Mouse (Mus musculus) hindbrain, embryonic 15.5 days (tissue): ENCODE measurements around the gene Neil3. TPM values are rescaled to one million over a fixed set of nuclear protein-coding genes. Genes with fewer than 3 reads are reported as not detected.

Experiments
- ATAC-seq: fragments of 200-750 bp; cut with Nextera tagmentation; 2 replicates; pipeline ENCODE4 v1.8.0; 2017; ENCODE audit warnings: low read depth, moderate number of reproducible peaks, moderate TSS enrichment; ENCODE audit not compliant: low FRiP score
- H3K27ac ChIP-seq: fragments of 300-500 bp; sonication (generic); replicated peaks from 2 replicates; pipeline ENCODE4 v1.5.1; 2015; ENCODE audit warnings: mild to moderate bottlenecking, inconsistent platforms
- H3K27me3 ChIP-seq: fragments of 300-500 bp; sonication (generic); 2 replicates; pipeline ENCODE4 v1.6.1; 2015; ENCODE audit warnings: control low read depth, inconsistent platforms
- H3K36me3 ChIP-seq: fragments of 300-500 bp; sonication (generic); 2 replicates; pipeline ENCODE4 v1.6.1; 2015; ENCODE audit warnings: control low read depth, inconsistent platforms
- H3K4me1 ChIP-seq: fragments of 300-500 bp; sonication (generic); replicated peaks from 2 replicates; pipeline ENCODE4 v1.6.1; 2015; ENCODE audit warnings: control low read depth, inconsistent platforms
- H3K4me2 ChIP-seq: fragments of 300-500 bp; sonication (generic); 2 replicates; pipeline ENCODE4 v1.6.1; 2015; ENCODE audit warnings: moderate library complexity, mild to moderate bottlenecking, inconsistent platforms
- H3K4me3 ChIP-seq: fragments of 300-500 bp; sonication (generic); 2 replicates; pipeline ENCODE4 v1.5.1; 2015; ENCODE audit warnings: mild to moderate bottlenecking, inconsistent platforms
- H3K9ac ChIP-seq: fragments of 300-500 bp; sonication (generic); 2 replicates; pipeline ENCODE4 v1.6.1; 2015; ENCODE audit warnings: inconsistent platforms
- H3K9me3 ChIP-seq: fragments of 300-500 bp; sonication (generic); 2 replicates; pipeline ENCODE4 v1.6.1; 2016; ENCODE audit warnings: control low read depth, inconsistent platforms
- WGBS: fragments of 180-500 bp; shearing (Covaris S2); methylation state at CpG from one replicate; pipeline ENCODE4 v1.1.7; 2015; 5-methylcytosine and 5-hydroxymethylcytosine counted together
- polyA plus RNA-seq: library from polyadenylated mRNA; unstranded; fragments of >200 nt; fragmentation: Nextera tagmentation; extraction: Ambion mirVana; gene quantifications from 2 replicates; pipeline ENCODE4 v1.2.1, GENCODE M21; 2015

Neil3 gene
- 6.3 and 8.1 TPM in 2 replicates for polyA plus RNA-seq

DNA sequence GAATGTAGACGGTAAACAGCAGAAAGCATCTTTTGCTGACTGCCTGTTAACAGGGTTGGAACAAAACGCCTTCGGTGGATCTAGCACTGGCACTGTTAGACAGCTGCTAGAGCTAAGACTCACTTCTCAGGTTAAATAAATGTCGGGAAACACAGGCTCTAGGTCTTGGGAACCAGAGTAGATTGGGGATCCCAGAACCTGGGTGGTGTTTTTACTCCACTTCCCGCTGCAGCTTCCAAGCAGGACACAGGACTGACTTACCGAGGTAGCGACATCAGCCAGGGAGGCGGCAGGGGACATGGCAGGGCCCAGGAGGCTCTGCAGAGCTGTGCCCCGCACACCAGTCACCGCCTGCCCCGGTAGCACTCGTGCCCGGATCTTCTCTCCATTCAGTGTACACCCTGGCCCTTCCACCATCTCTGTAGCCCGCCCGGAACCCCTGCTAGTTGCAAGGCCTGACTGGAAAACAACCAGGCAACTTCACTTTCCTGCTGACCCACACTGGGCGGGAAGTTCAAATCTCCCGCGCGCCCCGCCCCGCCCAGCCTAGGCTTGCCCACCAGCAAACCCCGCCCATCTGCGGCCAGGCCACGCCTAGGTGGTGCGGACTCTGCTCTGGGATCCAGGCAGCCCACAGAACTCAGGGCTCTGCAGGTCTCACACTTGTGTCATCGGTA is at the start of gene Neil3:
Gene Neil3 (minus strand): TSS at position 571 of the 677 bp plus-strand sequence.
- H3K27me3 ChIP-seq, result no peaks in the 10 kb centered on the region
- H3K27ac ChIP-seq, result no peak within 1 kb of the TSS
- no peaks in the 10 kb centered on the region for H3K9me3 ChIP-seq
- H3K4me3 ChIP-seq, result peak within 1 kb of the TSS; percentile 42
- peak within 1 kb of the TSS; percentile 69 for H3K4me2 ChIP-seq
- no peaks in the 10 kb centered on the region for H3K36me3 ChIP-seq
- H3K4me1 ChIP-seq, result peaks cover 7% of the 10 kb centered on the region
- peak within 1 kb of the TSS; percentile 25 for H3K9ac ChIP-seq
- peak; percentile 94 for ATAC-seq
- 2% methylated on average over 26 of the region's 26 CpGs for WGBS

DNA sequence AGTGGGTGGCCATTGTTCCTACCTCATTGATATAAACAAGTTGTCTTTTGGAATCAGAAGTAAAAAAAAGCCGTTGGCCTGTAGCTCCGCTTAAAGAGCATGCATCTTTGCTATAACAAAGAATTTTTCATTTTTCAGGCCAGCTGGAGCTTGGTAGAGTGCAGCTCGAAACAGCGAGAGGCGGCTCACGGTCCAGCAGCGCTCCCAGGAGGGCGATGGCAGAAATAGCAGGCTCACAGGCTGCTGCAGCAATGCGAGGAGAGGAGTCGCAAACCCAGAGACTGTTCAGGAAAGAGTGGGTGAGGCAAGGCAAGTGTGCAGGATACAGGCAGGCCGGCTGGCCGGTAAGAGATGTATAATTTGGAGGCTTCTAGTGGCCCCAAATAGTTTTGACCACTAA is 42.0 kb upstream of the Neil3 start:
- 18% methylated on average over 12 of the region's 12 CpGs for WGBS
- peak overlapping the region; percentile 16; the same call in 1 of the 2 replicates for H3K4me2 ChIP-seq
- no peak overlapping the region for H3K27ac ChIP-seq
- no peaks in the 10 kb centered on the region for H3K4me1 ChIP-seq
- H3K9ac ChIP-seq, result no peak overlapping the region
- peak; percentile 91 for ATAC-seq
- H3K36me3 ChIP-seq, result no peaks in the 10 kb centered on the region
- H3K9me3 ChIP-seq, result no peaks in the 10 kb centered on the region
- H3K4me3 ChIP-seq, result no peak overlapping the region
- no peaks in the 10 kb centered on the region for H3K27me3 ChIP-seq

DNA sequence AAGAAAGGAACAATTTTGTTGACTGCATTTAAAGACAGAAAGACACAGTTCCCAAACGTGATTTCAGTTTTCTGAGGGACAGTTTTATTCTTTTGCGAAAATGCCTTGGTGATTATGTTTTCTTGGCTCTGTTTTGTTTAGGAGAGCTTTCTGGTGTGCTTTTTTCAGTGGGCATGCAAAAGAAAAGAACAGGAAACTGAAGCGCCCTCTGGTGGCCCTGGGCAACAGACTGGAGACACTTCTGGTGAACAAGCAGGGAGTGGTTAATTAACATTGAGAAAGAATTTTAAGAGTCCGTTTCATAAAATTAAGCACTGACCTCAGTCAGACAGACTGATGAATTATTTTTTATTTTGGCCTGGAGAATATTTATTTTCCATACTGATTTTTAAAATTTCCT is 25.1 kb upstream of the Neil3 start:
- Histone ChIP-seq H3K9ac (no peak overlapping the region), H3K4me1 (no peaks in the 10 kb centered on the region), H3K4me3 (no peak overlapping the region), H3K27me3 (no peaks in the 10 kb centered on the region), H3K9me3 (no peaks in the 10 kb centered on the region), H3K27ac (no peak overlapping the region), H3K4me2 (no peak overlapping the region), H3K36me3 (no peaks in the 10 kb centered on the region)
- no peak for ATAC-seq
- 41% methylated on average over 4 of the region's 4 CpGs for WGBS

DNA sequence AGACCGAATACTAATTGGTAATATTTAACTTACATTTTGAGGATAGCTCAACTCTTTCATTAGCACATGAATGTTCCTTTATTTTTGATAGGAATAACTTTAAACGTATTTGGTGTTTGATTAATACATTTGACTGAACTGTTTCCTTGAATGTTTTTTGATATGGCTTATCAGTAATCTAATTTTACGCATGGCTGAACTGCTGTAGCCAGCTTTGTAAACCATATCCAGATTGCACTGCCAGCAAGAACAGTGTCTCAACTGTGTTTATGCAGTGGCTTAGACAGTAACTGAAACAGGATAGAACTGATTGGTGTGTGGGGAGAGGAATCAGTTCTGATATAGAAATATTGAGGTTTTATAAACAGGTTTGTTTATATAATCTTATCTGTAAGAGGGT is 22.6 kb upstream of the Neil3 start:
- H3K9me3 ChIP-seq, result no peaks in the 10 kb centered on the region

DNA sequence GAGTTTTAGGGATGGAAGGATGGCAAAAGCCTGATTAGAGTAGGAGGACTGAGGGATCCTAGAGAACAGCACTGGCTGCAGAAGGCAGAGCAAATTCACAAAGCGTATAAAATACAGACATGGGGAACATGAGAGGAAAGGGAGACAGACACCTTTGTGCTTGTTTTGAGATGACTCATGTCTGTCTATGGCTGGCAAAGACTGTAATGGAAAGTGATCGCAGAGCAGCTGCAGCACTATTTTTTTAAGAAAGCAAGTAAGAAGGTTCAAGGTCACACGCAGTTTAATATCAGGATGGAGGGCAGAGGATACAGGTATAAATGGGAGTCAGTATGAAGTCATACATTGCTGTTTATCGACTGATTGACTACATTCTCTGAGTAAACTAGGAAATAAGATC is 8.2 kb downstream of the Neil3 start:
- Histone ChIP-seq H3K36me3 (no peaks in the 10 kb centered on the region), H3K4me3 (no peak overlapping the region), H3K27me3 (no peaks in the 10 kb centered on the region), H3K27ac (no peak overlapping the region), H3K9me3 (peaks cover 9% of the 10 kb centered on the region; the same call in 1 of the 2 replicates), H3K9ac (no peak overlapping the region), H3K4me2 (no peak overlapping the region), H3K4me1 (no peaks in the 10 kb centered on the region)
- WGBS, result 93% methylated on average over 4 of the region's 4 CpGs
- ATAC-seq, result no peak

More for the DNA sequence above, 22.6 kb upstream of the Neil3 start:
- ATAC-seq, result no peak
- H3K9ac ChIP-seq, result no peak overlapping the region
- no peak overlapping the region for H3K4me3 ChIP-seq
- no peak overlapping the region for H3K27ac ChIP-seq
- no peaks in the 10 kb centered on the region for H3K27me3 ChIP-seq
- H3K36me3 ChIP-seq, result no peaks in the 10 kb centered on the region
- H3K4me1 ChIP-seq, result no peaks in the 10 kb centered on the region
- no peak overlapping the region for H3K4me2 ChIP-seq
- WGBS, result 69% methylated on average over 3 of the region's 3 CpGs

DNA sequence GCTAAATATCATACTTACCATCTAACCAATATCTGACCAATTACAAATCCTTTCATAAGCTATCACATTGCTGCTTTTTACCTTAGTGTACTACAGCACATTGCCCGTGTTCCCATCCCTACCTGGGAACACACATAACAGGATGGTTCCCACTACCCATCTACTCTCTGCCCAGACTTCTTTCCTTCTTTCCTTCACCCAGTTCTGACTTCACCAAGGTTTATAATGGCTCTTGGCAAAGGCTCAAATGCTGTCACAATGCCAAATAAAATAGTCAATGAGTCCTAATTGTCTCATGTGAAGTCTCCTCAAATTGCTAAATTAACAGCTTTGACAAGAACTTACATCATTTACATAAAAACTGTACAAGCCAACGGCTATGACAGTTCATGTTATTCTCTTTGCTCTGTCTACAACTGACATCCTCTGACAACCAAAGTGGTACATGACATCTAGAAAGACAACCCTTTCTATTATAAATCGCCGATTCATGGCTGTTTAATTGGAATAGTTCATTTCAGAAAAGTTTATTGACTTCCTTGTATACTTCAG is 9.9 kb downstream of the Neil3 start:
- Histone ChIP-seq H3K27me3 (no peaks in the 10 kb centered on the region), H3K9me3 (peaks cover 9% of the 10 kb centered on the region; the same call in 1 of the 2 replicates), H3K27ac (no peak overlapping the region), H3K9ac (no peak overlapping the region), H3K4me1 (no peaks in the 10 kb centered on the region), H3K4me2 (no peak overlapping the region), H3K36me3 (no peaks in the 10 kb centered on the region), H3K4me3 (no peak overlapping the region)
- WGBS, result 87% methylated on average over 4 of the region's 4 CpGs
- no peak for ATAC-seq

DNA sequence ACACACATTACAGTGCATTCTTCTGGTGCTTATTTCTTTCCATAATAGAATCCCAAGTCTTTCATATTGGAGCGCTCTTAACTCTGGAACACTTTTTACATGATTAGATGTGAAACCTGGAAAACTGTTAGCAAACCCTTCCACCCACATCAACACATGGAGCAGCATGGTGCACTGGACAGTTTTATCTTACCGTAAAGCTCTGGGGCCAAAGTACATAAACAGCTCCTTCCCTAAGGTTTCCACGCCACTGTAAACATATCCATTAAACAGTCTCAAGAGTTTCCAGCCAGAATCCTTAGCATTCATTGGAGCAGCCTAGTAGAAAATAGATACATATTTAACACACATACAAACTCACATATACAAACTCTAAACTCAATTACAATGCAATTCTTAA is 15.4 kb downstream of the Neil3 start:
- no peak overlapping the region for H3K4me2 ChIP-seq
- no peak overlapping the region for H3K9ac ChIP-seq
- H3K27ac ChIP-seq, result no peak overlapping the region
- no peaks in the 10 kb centered on the region for H3K36me3 ChIP-seq
- H3K4me1 ChIP-seq, result no peaks in the 10 kb centered on the region
- peaks cover 9% of the 10 kb centered on the region; the same call in 1 of the 2 replicates for H3K9me3 ChIP-seq
- no peak overlapping the region for H3K4me3 ChIP-seq
- no peaks in the 10 kb centered on the region for H3K27me3 ChIP-seq
- no peak for ATAC-seq
- WGBS, result 87% methylated on average over 3 of the region's 3 CpGs

DNA sequence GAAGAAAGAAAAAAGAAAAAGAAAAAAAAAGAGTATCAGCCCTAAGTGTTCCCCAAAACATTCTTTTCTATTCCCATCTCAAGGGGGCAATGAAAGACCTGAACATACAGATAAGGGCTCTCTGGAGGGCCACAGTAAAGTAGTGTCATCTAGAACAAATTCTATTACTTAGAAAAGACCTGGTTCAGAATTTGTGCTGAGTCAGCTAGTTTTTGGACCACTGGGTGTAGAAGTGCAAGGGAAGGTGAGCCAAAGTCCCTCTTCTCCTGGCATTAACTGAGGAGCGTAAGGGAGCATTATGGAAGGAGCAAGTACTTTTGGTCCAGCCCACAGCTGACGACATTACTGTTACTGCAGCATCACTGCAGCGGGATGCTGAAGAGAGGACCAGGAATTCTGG is 19.7 kb downstream of the Neil3 start:
- no peaks in the 10 kb centered on the region for H3K9me3 ChIP-seq
- no peak for ATAC-seq
- no peak overlapping the region for H3K9ac ChIP-seq
- no peak overlapping the region for H3K4me3 ChIP-seq
- H3K27ac ChIP-seq, result no peak overlapping the region
- H3K4me2 ChIP-seq, result no peak overlapping the region
- no peaks in the 10 kb centered on the region for H3K36me3 ChIP-seq
- H3K27me3 ChIP-seq, result no peaks in the 10 kb centered on the region
- H3K4me1 ChIP-seq, result no peaks in the 10 kb centered on the region
- WGBS, result 98% methylated on average over 3 of the region's 3 CpGs

DNA sequence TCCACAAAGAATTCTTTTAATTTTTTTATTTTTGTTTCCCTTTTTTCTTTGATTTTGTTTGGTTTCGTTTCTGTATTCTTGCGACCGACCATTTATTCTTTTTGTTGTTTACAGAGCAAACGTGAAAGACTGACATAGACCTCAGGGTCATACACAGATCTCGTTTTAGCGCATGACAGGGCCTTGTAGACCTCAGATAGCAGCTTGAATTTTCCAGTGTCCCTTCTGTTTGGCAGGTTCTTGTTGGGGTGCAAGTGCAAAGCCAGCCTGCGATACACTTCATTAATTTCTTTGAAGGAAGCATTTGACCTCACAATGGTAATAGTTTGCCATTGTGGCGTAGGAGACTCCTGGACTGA is 24.6 kb downstream of the Neil3 start:
- WGBS, result 69% methylated on average over 8 of the region's 8 CpGs
- Histone ChIP-seq H3K27ac (no peak overlapping the region), H3K4me3 (no peak overlapping the region)

DNA sequence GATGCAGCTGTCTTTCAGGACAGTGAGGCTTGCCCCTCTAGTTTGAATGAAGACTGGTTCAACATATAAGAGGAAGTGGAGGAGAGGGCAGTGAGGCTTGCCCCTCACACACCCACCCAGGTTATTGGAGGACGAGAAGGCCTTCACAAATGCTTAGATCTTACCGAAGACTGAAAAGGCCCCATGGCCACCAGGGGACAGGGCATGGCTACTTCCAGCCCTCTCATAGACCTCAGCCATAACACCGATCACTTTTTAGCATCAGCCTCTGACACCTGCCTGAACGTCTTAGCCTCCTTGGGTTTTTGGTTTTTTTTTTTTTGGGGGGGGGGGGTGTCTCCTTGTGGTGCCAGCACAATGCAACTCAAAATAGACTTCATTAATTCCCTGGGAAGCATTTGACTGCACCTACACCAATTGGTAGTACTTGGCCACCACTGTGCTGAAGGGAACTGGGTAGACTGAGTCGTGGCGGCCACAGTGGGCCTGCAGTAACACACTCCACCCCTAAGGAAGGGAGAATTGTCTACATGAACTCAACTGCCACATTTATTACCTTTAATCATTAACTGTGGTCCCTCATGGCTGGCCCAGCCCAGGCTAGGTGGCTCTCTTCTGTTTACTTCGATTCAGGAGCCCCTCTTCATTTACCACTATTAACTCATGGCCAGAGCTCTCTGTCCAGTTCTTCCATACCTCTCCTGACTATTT is 25.1 kb downstream of the Neil3 start:
- Histone ChIP-seq H3K4me3 (no peak overlapping the region), H3K4me2 (no peak overlapping the region), H3K4me1 (no peaks in the 10 kb centered on the region), H3K9ac (no peak overlapping the region), H3K9me3 (no peaks in the 10 kb centered on the region), H3K36me3 (no peaks in the 10 kb centered on the region), H3K27me3 (no peaks in the 10 kb centered on the region), H3K27ac (no peak overlapping the region)
- 93% methylated on average over 7 of the region's 7 CpGs for WGBS
- no peak for ATAC-seq

More for the DNA sequence above, 24.6 kb downstream of the Neil3 start:
- Histone ChIP-seq H3K4me1 (no peaks in the 10 kb centered on the region), H3K27me3 (no peaks in the 10 kb centered on the region), H3K4me2 (no peak overlapping the region), H3K36me3 (no peaks in the 10 kb centered on the region), H3K9ac (no peak overlapping the region), H3K9me3 (no peaks in the 10 kb centered on the region)
- ATAC-seq, result no peak

DNA sequence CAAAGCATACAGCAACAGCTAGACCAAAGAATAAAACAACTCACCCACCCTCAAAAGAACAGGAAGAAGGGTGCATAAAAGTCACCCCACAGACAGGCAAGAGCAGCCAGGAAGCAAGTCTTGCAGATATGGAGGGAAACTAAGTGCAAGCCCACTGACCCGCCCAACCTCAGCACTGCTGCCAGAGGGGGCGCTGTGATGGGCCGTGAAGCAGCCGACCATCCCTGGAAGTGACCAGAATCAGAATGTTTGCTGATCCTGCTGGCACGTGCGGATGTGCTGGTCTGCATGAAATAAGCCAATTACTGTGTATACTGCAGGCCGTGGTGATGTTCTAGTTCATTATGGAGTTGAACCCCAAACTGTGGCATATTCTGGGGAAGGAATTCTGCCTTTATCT is 26.6 kb downstream of the Neil3 start:
- H3K9ac ChIP-seq, result no peak overlapping the region
- 68% methylated on average over 7 of the region's 7 CpGs for WGBS
- H3K9me3 ChIP-seq, result no peaks in the 10 kb centered on the region
- ATAC-seq, result no peak
- no peak overlapping the region for H3K4me3 ChIP-seq
- no peak overlapping the region for H3K4me2 ChIP-seq
- no peaks in the 10 kb centered on the region for H3K36me3 ChIP-seq
- H3K4me1 ChIP-seq, result no peaks in the 10 kb centered on the region
- no peak overlapping the region for H3K27ac ChIP-seq
- H3K27me3 ChIP-seq, result no peaks in the 10 kb centered on the region

DNA sequence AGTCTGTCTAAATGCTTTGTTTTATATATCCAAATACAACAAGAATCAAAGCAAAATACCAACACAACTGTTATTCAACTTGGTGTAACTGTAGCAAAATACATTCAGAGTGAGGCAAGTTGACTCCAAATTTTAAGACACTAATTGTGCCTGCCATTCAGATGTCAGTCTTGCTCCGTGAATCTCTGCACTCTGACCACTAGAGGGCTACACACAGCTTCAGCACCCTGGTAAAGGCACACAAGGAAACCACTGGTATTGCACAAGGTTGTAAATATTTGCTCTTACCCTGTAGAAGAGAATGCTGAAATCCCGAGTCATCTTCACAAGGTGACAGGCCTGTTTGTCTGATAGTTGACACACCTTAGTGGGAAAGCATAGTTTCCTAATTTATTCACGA is 31.8 kb downstream of the Neil3 start:
- no peaks in the 10 kb centered on the region for H3K4me1 ChIP-seq
- H3K9me3 ChIP-seq, result no peaks in the 10 kb centered on the region
- 53% methylated on average over 3 of the region's 3 CpGs for WGBS
- no peaks in the 10 kb centered on the region for H3K27me3 ChIP-seq
- H3K36me3 ChIP-seq, result no peaks in the 10 kb centered on the region
- no peak overlapping the region for H3K9ac ChIP-seq
- H3K4me2 ChIP-seq, result no peak overlapping the region
- H3K27ac ChIP-seq, result no peak overlapping the region
- H3K4me3 ChIP-seq, result no peak overlapping the region
- ATAC-seq, result no peak
